Mouse (Mus musculus) C3H10T1/2 (cell line): ENCODE data around the gene Efemp2. TPM values are rescaled to one million over a fixed set of nuclear protein-coding genes. Genes with fewer than 3 reads are reported as not detected.

ENCODE experiments used
- polyA plus RNA-seq, 2 experiments: library from polyadenylated mRNA; unstranded; fragments of >200 nt; fragmentation: generic; extraction: Trizol; gene quantifications; one replicate each; pipeline ENCODE4 v1.2.1; 2012; ENCODE audit warnings: missing spikeins in 2 of 2

The Efemp2 gene
- 100 to 1,000 TPM; 126 to 239 TPM for polyA plus RNA-seq

DNA sequence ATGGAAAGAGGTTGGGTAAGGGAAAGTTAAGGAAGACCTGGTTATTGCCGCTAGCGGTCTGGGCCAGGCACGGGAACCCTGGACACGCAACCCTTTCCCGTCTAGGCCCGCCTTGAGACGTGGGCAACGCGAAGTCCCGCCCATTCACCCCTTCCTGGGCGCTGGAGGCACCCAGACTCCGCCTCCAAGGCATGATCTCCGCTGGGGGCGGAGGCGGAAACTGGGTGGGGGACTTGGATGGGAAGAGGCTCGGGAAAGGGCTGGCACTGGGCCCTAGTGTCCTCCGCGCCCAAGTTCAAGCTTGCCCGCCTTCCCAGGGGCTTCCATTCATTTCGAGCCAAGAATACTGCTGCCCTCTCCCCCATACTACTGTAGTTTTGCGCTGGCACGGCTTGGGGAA lies at the start of gene Efemp2:
Gene Efemp2 (plus strand): TSS at position 235 of the 400 bp plus-strand sequence.

DNA sequence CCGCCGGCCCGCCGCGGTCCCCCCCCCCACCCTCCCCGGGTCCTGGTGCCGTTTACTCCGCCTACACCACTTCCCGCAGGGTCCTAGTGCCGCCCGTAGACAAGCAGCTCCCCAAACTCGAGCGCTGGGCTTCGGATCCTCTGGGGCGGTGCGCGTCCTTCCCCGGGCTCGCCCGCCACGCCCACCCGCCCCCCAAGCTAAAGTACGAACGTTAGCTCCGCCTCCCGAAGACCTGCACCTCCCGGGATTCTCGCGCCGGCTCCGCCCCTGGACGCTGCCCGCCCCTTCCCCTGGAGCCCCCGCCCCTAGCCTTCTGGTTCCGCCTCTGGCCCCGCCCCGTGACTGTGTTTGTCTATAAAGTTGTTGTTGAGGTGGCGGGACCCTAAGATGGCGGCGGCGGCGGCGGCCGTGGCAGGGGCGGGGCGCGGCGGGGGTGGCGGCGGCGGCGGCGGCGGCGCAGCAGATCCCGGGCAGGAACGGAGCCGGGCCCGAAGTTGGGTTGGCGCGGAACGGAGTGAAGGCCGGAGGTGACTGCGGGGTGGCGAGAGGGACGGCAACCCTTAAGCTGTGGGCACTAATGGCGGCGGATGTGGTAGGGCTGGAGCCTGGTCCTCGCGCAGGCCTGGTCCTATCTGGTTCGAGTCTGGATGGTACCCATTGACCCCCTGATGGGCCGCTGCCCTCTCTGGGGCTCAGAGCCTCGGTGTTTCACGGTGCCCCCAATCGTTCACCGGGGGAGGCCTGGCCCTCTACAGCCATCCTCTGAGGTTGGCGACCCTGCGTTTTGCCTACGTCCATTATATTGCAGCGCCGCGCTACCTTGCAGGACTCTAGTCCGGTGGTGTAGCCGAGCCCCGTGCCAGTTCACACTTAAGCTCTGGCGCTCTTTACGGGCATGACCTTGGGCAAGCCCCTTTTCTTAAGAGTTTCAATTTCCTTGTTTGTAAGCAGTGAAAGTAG lies 48.7 kb upstream of the Efemp2 start, which contains the start of the genes Drap1 and AI837181:
Gene Drap1 (minus strand): TSS at position 198 of the 960 bp plus-strand sequence.
Gene AI837181 (plus strand): TSS at position 363 of the 960 bp plus-strand sequence.

DNA sequence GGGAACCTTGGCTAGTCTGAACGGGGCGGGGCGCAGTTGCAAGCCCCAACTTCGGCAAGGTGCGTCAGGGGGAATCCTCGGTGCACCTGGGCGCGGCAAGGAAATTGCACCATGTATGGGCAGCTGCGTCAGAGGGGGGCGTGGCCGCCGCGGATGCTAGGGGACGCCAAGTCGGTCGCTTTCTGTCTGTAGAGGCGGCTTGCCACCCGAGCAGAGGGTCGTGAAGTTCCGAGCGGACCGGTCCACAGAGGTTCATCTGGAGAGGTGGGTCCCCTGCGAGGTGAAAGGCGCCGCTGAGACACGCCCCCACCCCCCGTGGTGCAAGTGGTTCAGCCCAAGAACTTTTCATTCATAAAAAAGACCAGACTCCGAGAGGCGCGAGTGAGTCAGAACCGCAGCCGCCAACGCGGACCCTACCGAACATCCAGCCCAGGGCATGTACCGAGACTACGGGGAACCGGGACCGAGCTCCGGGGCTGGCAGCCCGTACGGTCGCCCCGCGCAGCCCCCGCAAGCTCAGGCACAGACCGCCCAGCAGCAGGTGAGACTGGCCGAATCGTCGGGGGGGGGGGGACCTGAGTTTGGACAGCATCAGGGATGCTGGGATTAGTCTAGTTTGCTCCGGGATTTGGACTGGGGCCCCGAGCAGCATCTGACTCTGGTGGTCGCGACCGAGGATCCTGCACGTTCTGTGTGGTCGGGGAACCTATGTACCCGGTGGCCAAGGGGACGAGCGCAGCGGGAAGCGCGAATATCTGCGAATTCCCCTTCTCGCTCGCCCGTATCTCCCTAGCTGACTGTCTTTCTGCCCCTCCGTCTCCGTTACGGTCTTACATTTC lies 26.0 kb upstream of the Efemp2 start, which contains the start of gene Fosl1:
Gene Fosl1 (plus strand): TSS at position 33 of the 839 bp plus-strand sequence.

DNA sequence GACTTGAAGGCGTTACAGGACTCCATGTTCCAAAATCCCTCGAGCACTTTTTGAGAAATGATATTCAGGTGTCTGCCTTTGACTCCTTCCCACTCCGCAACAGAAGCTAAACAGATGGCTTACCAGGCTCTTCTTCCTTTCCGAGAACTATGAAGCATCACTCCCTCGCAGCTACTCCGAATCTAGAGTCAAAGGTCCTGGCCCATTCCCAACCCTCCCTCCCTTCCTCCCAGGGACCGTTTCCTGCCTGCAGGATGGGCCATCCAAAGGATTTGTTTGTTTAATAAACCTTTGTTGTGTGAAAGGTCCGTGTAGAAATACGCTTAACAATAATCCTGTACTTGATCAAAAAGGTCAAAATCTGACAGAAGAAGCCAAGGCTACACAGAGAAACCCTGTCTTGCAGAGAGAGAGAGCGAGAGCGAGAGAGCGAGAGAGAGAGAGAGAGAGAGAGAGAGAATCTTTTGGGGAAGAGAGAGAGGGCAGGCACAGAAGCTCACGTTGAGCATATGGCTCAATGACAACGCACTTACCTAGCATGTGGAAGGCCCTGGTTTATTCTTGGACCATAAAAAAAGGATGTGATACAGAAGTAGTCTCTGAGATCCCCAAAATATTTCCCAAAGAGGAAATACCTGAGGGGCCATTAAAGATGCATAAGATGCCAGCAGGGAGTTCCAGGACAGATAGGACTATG lies 15.9 kb upstream of the Efemp2 start, which contains the start of gene Ccdc85b:
Gene Ccdc85b (minus strand): TSS at position 149 of the 697 bp plus-strand sequence.

DNA sequence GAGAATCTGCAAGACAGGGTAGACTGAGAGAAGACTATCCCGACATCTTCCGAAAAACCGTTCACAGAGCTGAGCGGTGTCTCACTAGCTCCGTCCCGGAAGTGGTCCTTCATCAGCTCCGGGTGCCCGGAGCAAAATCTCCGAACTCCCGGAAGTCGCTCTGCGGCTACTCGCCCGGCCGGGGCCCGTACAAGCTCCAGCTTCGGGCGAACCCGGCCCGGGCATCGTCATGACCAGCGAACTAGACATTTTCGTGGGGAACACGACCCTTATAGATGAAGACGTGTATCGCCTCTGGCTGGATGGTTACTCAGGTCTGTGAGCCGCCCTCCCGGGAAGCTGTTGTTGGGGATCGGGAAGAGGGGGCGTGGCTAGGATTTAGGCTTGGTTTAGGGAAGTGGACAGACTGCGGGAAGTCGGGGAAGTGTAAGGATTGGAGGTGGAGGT lies 13.3 kb upstream of the Efemp2 start, which contains the start of gene Fibp:
Gene Fibp (plus strand): TSS at position 151 of the 447 bp plus-strand sequence.

DNA sequence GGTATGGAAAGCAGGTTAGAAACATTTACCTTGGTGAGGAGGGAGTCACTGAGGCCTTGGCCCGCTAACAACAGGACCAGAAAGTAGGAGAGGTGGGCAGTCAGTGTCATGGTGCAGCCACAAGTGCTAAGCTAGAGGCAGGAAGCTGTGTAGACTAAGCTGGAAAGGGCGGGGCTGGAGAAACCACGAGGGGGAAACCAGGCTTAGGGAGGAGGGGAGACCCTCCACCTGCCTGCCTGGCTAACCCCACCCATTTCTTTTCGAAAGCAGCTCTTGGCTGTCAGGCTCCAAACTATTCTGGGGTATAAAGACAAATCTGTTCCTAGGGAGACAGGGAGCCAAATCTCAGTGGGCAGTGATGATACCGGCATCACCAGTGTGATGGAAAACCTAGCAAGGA lies 5.4 kb upstream of the Efemp2 start, which contains the start of gene Ctsw:
Gene Ctsw (minus strand): TSS at position 134 of the 400 bp plus-strand sequence.

DNA sequence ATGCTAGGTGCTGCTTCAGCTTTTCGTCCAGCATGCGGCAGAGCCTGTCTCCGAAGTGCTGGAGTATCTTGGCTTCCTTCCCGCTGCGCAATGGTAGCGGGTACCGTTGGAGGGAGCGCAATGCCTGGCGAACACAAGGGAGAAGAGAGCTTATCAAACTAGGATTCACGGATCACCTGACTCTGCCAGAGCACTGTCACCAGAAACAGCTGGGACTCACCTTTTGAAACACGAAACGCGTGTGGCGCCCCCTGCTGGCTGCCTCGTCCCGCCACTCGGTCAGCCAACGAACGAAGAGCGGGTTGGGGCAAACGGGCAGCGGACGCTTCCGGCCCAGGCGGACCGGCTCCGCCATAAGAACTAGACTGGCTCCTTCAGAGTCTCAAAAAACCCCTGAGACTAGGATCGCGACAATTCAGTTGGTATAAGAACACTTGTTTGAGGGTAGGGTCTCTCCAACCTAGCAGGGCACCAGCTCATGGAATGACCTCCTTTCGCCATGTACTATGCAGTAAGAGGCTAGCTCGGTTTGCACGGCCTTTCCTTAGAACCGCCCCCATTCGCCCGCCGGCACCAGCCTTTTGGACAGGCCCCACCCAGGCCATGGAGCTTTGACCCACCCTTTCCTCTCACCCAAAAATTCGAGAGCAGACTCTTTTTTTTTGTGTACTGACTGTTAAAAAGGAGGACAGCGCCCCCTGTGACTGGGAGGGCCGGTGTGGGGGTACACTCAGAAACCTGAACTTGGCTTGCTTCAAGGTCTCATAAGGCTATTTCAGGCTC lies 14.2 kb downstream of the Efemp2 start, which contains the start of gene Mus81:
Gene Mus81 (minus strand): TSS at position 635 of the 783 bp plus-strand sequence.

DNA sequence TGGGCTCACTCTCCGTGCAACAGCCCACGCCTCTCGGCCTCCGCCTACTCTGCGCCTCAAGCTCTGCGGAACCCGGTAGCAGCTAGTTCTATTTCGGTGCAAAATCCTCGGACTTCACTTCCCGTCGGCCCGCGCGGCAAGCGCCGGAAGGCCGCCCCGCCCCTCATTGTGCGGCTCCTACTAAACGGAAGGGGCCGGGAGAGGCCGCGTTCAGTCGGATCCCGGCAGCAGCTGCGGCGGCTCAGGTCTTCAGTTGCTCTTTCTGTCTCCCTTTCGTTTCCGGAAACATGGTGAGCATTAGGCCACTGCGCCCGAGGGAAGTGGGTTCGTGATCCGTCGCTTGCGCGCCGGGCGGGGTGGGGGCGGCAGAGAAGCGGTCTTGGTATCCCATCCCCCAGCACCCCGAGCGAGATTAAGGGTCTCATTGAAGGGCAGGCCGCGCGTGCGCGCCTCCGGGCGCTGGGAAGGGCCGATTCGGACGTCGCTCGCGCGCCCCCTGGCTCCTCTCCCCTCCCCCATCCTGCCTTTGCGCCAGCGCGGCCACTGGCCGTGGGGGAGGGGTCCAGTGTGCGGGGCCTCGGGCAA lies 16.7 kb downstream of the Efemp2 start, which contains the start of gene Cfl1:
Gene Cfl1 (plus strand): TSS at position 143 of the 585 bp plus-strand sequence.

DNA sequence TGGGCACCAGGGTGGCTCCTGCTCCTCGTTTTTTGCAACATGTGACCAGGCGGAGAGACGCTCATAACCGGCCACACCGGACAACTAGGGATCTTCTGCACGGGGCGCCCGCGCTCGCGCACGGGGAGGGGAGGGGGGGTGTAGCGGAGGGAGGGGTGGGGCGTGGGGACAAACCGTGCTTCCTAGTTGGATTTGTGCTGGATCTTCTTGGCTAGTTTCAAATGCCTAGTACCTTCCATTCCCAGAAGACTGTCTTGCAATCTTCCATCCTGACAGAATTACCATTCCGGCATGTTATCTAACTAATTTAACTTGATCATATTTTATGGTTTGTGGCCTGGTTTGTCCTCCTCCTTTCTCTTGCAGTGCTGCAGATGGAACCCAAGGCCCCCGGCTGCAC lies 29.9 kb downstream of the Efemp2 start, which contains the start of gene 1700020D05Rik:
Gene 1700020D05Rik (minus strand): TSS at position 101 of the 400 bp plus-strand sequence.

DNA sequence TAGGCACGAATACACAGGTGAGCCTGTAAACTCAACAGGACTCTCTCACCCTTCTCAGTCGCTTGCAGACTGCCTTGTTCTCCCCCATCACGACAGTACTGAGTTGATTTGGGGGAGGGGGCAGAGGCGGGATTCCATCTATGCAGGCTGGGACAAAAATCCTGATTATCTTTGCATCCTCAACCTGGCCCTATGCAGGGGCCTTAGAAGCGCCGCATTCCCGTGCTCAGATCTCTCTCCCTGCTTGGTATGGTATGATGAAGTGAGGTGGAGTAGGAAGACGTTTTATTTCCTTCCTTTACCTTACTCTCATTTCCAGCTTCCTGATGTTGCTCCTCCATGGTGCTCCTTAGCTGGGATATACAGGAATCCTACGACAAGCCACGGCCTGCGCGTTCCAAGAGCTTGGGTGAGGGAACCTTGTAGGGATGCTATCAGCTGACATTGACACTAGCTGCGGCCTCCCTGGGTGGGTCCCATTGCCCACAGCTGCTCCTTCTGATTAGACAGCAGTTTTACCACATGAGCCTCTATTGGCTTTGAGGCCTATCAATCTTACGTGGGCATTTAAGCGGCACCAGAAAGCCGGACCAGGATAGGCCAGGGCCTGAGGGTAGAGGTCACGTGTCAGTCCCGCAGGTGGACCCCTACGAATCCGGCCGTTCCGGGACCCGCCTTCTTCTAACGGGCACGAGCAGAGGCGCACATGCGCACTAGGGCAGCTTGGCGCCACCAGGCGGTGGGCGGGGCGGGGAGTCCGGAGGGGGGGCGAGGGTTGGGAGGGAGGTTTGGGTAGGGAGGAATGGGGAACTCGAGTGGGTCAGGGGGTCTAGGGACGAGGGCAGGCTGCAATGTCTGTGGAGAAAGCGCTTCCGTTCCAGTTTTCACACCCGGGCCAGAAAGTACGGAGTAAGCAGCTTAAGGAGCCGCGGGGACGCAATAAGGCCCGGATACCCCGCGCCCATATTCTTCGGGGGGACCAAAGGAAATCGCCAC lies 36.6 kb downstream of the Efemp2 start, which contains the start of gene Snx32:
Gene Snx32 (minus strand): TSS at position 508 of the 996 bp plus-strand sequence.

Other genes starting within 250 kb of the Efemp2 start
- 10 to 100 TPM in 1 of 2 experiments, 1 to 10 TPM in 1; 7.7 to 24.1 TPM for gene Pacs1, start 200.8 kb upstream of the Efemp2 start, polyA plus RNA-seq
- gene Sf3b2, start 178.5 kb upstream of the Efemp2 start, polyA plus RNA-seq, result 100 to 1,000 TPM; 155 to 206 TPM
- under 1 TPM; 0.01 to 0.04 TPM for gene Gal3st3, start 175.6 kb upstream of the Efemp2 start, polyA plus RNA-seq
- under 1 TPM in 1 of 2 experiments, not detected in 1; 0.01 TPM for gene Catsper1, start 138.2 kb upstream of the Efemp2 start, polyA plus RNA-seq
- 10 to 100 TPM; 13.3 to 17.5 TPM for gene Cst6, start 124.4 kb upstream of the Efemp2 start, polyA plus RNA-seq
- gene Eif1ad, start 107.2 kb upstream of the Efemp2 start, polyA plus RNA-seq, result 10 to 100 TPM; 19.7 to 31.1 TPM
- 100 to 1,000 TPM; 410 to 751 TPM for gene Banf1, start 106.8 kb upstream of the Efemp2 start, polyA plus RNA-seq
- gene Sart1, start 85.3 kb upstream of the Efemp2 start, polyA plus RNA-seq, result 100 to 1,000 TPM in 1 of 2 experiments, 10 to 100 TPM in 1; 90.8 to 138 TPM
- gene Tsga10ip, start 71.4 kb upstream of the Efemp2 start, polyA plus RNA-seq, result under 1 TPM; 0.15 to 0.57 TPM
- 100 to 1,000 TPM; 562 to 812 TPM for gene Drap1, start 49.0 kb upstream of the Efemp2 start, polyA plus RNA-seq
- 100 to 1,000 TPM; 130 to 150 TPM for gene AI837181, start 48.8 kb upstream of the Efemp2 start, polyA plus RNA-seq
- 10 to 100 TPM; 12.6 to 75.6 TPM for gene Fosl1, start 26.4 kb upstream of the Efemp2 start, polyA plus RNA-seq
- 10 to 100 TPM; 19.1 to 30.2 TPM for gene Ccdc85b, start 16.1 kb upstream of the Efemp2 start, polyA plus RNA-seq
- gene Fibp, start 13.3 kb upstream of the Efemp2 start, polyA plus RNA-seq, result 10 to 100 TPM; 64.4 to 74.0 TPM
- gene Ctsw, start 5.4 kb upstream of the Efemp2 start, polyA plus RNA-seq, result 1 to 10 TPM in 1 of 2 experiments, under 1 TPM in 1; 0.12 to 1.7 TPM
- gene Mus81, start 14.4 kb downstream of the Efemp2 start, polyA plus RNA-seq, result 10 to 100 TPM; 60.9 to 64.0 TPM
- gene Cfl1, start 16.5 kb downstream of the Efemp2 start, polyA plus RNA-seq, result 1,000 to 10,000 TPM; 1,421 to 2,469 TPM
- under 1 TPM; 0.05 to 0.50 TPM for gene 1700020D05Rik, start 29.8 kb downstream of the Efemp2 start, polyA plus RNA-seq
- 1 to 10 TPM; 1.8 to 8.4 TPM for gene Snx32, start 36.6 kb downstream of the Efemp2 start, polyA plus RNA-seq
- gene Ovol1, start 86.7 kb downstream of the Efemp2 start, polyA plus RNA-seq, result under 1 TPM in 1 of 2 experiments, not detected in 1; 0.02 TPM
- 1 to 10 TPM; 6.6 to 7.6 TPM for gene Ap5b1, start 94.1 kb downstream of the Efemp2 start, polyA plus RNA-seq
- gene Rnaseh2c, start 127.9 kb downstream of the Efemp2 start, polyA plus RNA-seq, result 100 to 1,000 TPM; 102 to 285 TPM
- 10 to 100 TPM; 20.8 to 66.9 TPM for gene Kat5, start 136.3 kb downstream of the Efemp2 start, polyA plus RNA-seq
- 10 to 100 TPM; 47.2 to 73.0 TPM for gene Rela, start 163.5 kb downstream of the Efemp2 start, polyA plus RNA-seq
- 10 to 100 TPM; 21.0 to 36.8 TPM for gene Sipa1, start 189.8 kb downstream of the Efemp2 start, polyA plus RNA-seq
- 10 to 100 TPM; 11.6 to 19.5 TPM for gene Map3k11, start 214.8 kb downstream of the Efemp2 start, polyA plus RNA-seq
- gene Pcnx3, start 215.0 kb downstream of the Efemp2 start, polyA plus RNA-seq, result 10 to 100 TPM; 16.2 to 56.0 TPM
- under 1 TPM; 0.02 to 0.18 TPM for gene Kcnk7, start 230.4 kb downstream of the Efemp2 start, polyA plus RNA-seq